Mouse (Mus musculus) G1E (cell line): ENCODE measurements at regions not wholly inside any gene's neighbourhood (a gene's known extent, or its start where the extent isn't known, plus 50 kb on each side); places are given as distances from the start of the nearest gene placed in this dataset.

Source experiments
- CTCF ChIP-seq: IDR thresholded peaks from 2 replicates; pipeline ENCODE4 v1.5.1; 2012; ENCODE audit warnings: low read depth, low read length, inconsistent platforms, mixed read lengths
- GATA1 ChIP-seq: IDR thresholded peaks from 2 replicates; pipeline ENCODE4 v1.6.1; 2012; ENCODE audit warnings: borderline replicate concordance, low read length, inconsistent platforms, mixed read lengths

- TF ChIP-seq CTCF = no peak
- TF ChIP-seq GATA1 = no peak
These were observed 77.1 kb downstream of the Avpr1a start for GRCm38 (mm10) chr10:122525360-122525759.
